ENCODE assay signal across 9 mouse cellular contexts in the genomic region with DNA sequence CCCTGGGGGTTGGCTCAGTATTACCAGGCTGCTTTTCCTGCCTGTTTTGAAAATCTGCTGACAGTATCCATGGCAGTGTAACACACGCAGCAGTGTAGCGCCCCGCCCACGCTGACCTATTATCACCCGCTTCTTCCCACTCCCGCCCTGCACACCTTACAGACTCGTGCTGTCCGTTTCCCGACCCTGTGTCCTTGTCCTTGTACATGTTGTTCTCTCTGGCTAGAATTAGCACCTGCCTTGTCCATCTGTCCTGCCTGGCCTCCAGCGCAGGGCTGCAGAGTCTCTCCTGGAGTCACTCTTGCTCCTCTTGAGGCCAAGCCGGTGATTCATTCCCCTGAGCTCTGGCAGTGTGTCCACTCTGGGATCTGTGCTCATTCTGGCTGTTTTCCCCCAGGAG. TPM values are rescaled to one million over a fixed set of nuclear protein-coding genes. Genes with fewer than 3 reads are reported as not detected.
DNase-seq lines count a peak whose midpoint lies in the region; ATAC-seq lines count a peak whose summit lies in the region.
"Had no signal": no experiment of that assay in that cellular context is flagged by ENCODE, and none has a peak within 500 bp of the region (broad histone marks: within the 10 kb centered on the region; RNA-seq: fewer than 3 reads in every experiment).

No protein-coding gene starts in this region.

- DNase-seq in cerebellum, postnatal 36 days = peak; percentile 73 to 87
- DNase-seq in kidney, postnatal 4 days = peak; percentile 24 to 46
- DNase-seq in testis, postnatal 10 days (ENCODE audit: low spot score) = peak; percentile 66
- no peak for DNase-seq in forebrain, embryonic 14.5 days (ENCODE audit: low spot score)
- no peak for DNase-seq in neural tube, embryonic 10.5 days (ENCODE audit: extremely low spot score, low spot score)

- 0 out of 2 replicates have a peak overlapping the region, but pooled peaks have one; percentile 43 for H3K9ac ChIP-seq in neural tube, embryonic 13.5 days
- H3K9ac ChIP-seq in neural tube, embryonic 15.5 days (replicated peaks) = no peak overlapping the region
- H3K9ac ChIP-seq in heart, embryonic 13.5 days = peak overlapping the region; percentile 72
- H3K9ac ChIP-seq in forebrain, embryonic 14.5 days (ENCODE audit: low read length) = no peak overlapping the region; the same call in 1 of the 2 replicates
- H3K9ac ChIP-seq: limb, embryonic 12.5 days had no signal

- peaks cover 39% of the 10 kb centered on the region for H3K4me1 ChIP-seq in neural tube, embryonic 13.5 days (replicated peaks)
- H3K4me1 ChIP-seq in neural tube, embryonic 15.5 days = peaks cover 36% of the 10 kb centered on the region
- peaks cover 63% of the 10 kb centered on the region for H3K4me1 ChIP-seq in heart, embryonic 13.5 days
- peaks cover 8% of the 10 kb centered on the region for H3K4me1 ChIP-seq in forebrain, embryonic 14.5 days (ENCODE audit: control insufficient read depth, insufficient read depth, low read length)

- H3K27ac ChIP-seq in neural tube, embryonic 13.5 days (replicated peaks) = 0 out of 2 replicates have a peak overlapping the region, but pooled peaks have one; percentile 1
- H3K27ac ChIP-seq in neural tube, embryonic 15.5 days (replicated peaks) = no peak overlapping the region
- H3K27ac ChIP-seq in heart, embryonic 13.5 days (replicated peaks) = peak overlapping the region; percentile 92
- no peak overlapping the region for H3K27ac ChIP-seq in forebrain, embryonic 14.5 days (ENCODE audit: low read depth, low read length)
- H3K27ac ChIP-seq: limb, embryonic 12.5 days had no signal

- no peak overlapping the region for H3K4me3 ChIP-seq in neural tube, embryonic 13.5 days
- no peak overlapping the region for H3K4me3 ChIP-seq in neural tube, embryonic 15.5 days (replicated peaks)
- H3K4me3 ChIP-seq in heart, embryonic 13.5 days = peak overlapping the region; percentile 20
- no peak overlapping the region for H3K4me3 ChIP-seq in forebrain, embryonic 14.5 days (ENCODE audit: low read depth, low read length)
- H3K4me3 ChIP-seq: limb, embryonic 12.5 days had no signal

- H3K36me3 ChIP-seq in neural tube, embryonic 13.5 days = 0 out of 2 replicates have a peak, but pooled peaks cover 3% of the 10 kb centered on the region
- no peaks in the 10 kb centered on the region; the same call in 1 of the 2 replicates for H3K36me3 ChIP-seq in neural tube, embryonic 15.5 days
- peaks cover 18% of the 10 kb centered on the region for H3K36me3 ChIP-seq in heart, embryonic 13.5 days
- H3K36me3 ChIP-seq in forebrain, embryonic 14.5 days (ENCODE audit: control insufficient read depth, insufficient read depth, low read length) = no peaks in the 10 kb centered on the region

- no peaks in the 10 kb centered on the region for H3K9me3 ChIP-seq in neural tube, embryonic 13.5 days
- H3K9me3 ChIP-seq in neural tube, embryonic 15.5 days (replicated peaks) = no peaks in the 10 kb centered on the region
- H3K9me3 ChIP-seq in heart, embryonic 13.5 days = no peaks in the 10 kb centered on the region
- H3K9me3 ChIP-seq in forebrain, embryonic 14.5 days (replicated peaks; ENCODE audit: control insufficient read depth, low read length) = no peaks in the 10 kb centered on the region
- H3K9me3 ChIP-seq: limb, embryonic 12.5 days had no signal

- ATAC-seq in neural tube, embryonic 13.5 days (ENCODE audit: low read depth) = no peak
- no peak for ATAC-seq in neural tube, embryonic 15.5 days (ENCODE audit: low FRiP score)
- 0 out of 2 replicates have a peak, but pooled peaks have one; percentile 15 for ATAC-seq in heart, embryonic 13.5 days (ENCODE audit: extremely low read depth, insufficient number of reproducible peaks, low FRiP score, low TSS enrichment)
- ATAC-seq in forebrain, embryonic 14.5 days = no peak

- H3K4me2 ChIP-seq in neural tube, embryonic 13.5 days = no peak overlapping the region
- H3K4me2 ChIP-seq in neural tube, embryonic 15.5 days = no peak overlapping the region
- H3K4me2 ChIP-seq in heart, embryonic 13.5 days = peak overlapping the region; percentile 56
- no peak overlapping the region for H3K4me2 ChIP-seq in forebrain, embryonic 14.5 days (ENCODE audit: low read length)
- H3K4me2 ChIP-seq: limb, embryonic 12.5 days had no signal

- no peaks in the 10 kb centered on the region for H3K27me3 ChIP-seq in neural tube, embryonic 13.5 days
- no peaks in the 10 kb centered on the region for H3K27me3 ChIP-seq in neural tube, embryonic 15.5 days (replicated peaks)
- H3K27me3 ChIP-seq in heart, embryonic 13.5 days (replicated peaks) = no peaks in the 10 kb centered on the region
- H3K27me3 ChIP-seq in forebrain, embryonic 14.5 days (replicated peaks; ENCODE audit: control insufficient read depth, insufficient read depth, low read length) = no peaks in the 10 kb centered on the region
- H3K27me3 ChIP-seq: limb, embryonic 12.5 days had no signal

- 79% methylated on average over 11 of the region's 11 CpGs for WGBS in neural tube, embryonic 13.5 days
- WGBS in neural tube, embryonic 15.5 days = 77% methylated on average over 11 of the region's 11 CpGs
- 22% methylated on average over 11 of the region's 11 CpGs for WGBS in heart, embryonic 13.5 days
- 87% methylated on average over 11 of the region's 11 CpGs for WGBS in forebrain, embryonic 14.5 days

RNA-seq across cellular contexts. Expression of a gene that starts 5.5 kb away (rescaled TPM):
- polyA plus RNA-seq in neural tube, embryonic 13.5 days (2015; fragmentation: Nextera tagmentation; extraction: Ambion mirVana) = 86.6 and 91.8 TPM in 2 replicates
- 94.9 and 95.7 TPM in 2 replicates for polyA plus RNA-seq in neural tube, embryonic 15.5 days (2015; fragmentation: Nextera tagmentation; extraction: Ambion mirVana)
- polyA plus RNA-seq in heart, embryonic 13.5 days (2015; fragmentation: Nextera tagmentation; extraction: Ambion mirVana) = 269 and 291 TPM in 2 replicates
- 78.9 and 79.4 TPM in 2 replicates for polyA plus RNA-seq in forebrain, embryonic 14.5 days (2014; fragmentation: Nextera tagmentation; extraction: Ambion mirVana)

RNA-seq across cellular contexts. Expression of a gene that starts 15.0 kb away (rescaled TPM):
- 164 and 178 TPM in 2 replicates for polyA plus RNA-seq in neural tube, embryonic 13.5 days (2015; fragmentation: Nextera tagmentation; extraction: Ambion mirVana)
- polyA plus RNA-seq in neural tube, embryonic 15.5 days (2015; fragmentation: Nextera tagmentation; extraction: Ambion mirVana) = 169 and 174 TPM in 2 replicates
- polyA plus RNA-seq in heart, embryonic 13.5 days (2015; fragmentation: Nextera tagmentation; extraction: Ambion mirVana) = 151 and 163 TPM in 2 replicates
- 231 and 240 TPM in 2 replicates for polyA plus RNA-seq in forebrain, embryonic 14.5 days (2014; fragmentation: Nextera tagmentation; extraction: Ambion mirVana)

RNA-seq across cellular contexts. Expression of a gene that starts 22.0 kb away (rescaled TPM):
- polyA plus RNA-seq in neural tube, embryonic 13.5 days (2015; fragmentation: Nextera tagmentation; extraction: Ambion mirVana) = not detected in 2 replicates
- not detected in 2 replicates for polyA plus RNA-seq in neural tube, embryonic 15.5 days (2015; fragmentation: Nextera tagmentation; extraction: Ambion mirVana)
- not detected in 2 replicates for polyA plus RNA-seq in heart, embryonic 13.5 days (2015; fragmentation: Nextera tagmentation; extraction: Ambion mirVana)
- polyA plus RNA-seq in forebrain, embryonic 14.5 days (2014; fragmentation: Nextera tagmentation; extraction: Ambion mirVana) = not detected in 2 replicates
- polyA plus RNA-seq: limb, embryonic 12.5 days had no signal

RNA-seq across cellular contexts. Expression of a gene that starts 56.9 kb away (rescaled TPM):
- polyA plus RNA-seq in neural tube, embryonic 13.5 days (2015; fragmentation: Nextera tagmentation; extraction: Ambion mirVana) = 30.9 and 35.2 TPM in 2 replicates
- polyA plus RNA-seq in neural tube, embryonic 15.5 days (2015; fragmentation: Nextera tagmentation; extraction: Ambion mirVana) = 33.9 and 35.0 TPM in 2 replicates
- 24.6 and 28.2 TPM in 2 replicates for polyA plus RNA-seq in heart, embryonic 13.5 days (2015; fragmentation: Nextera tagmentation; extraction: Ambion mirVana)
- 47.2 and 61.2 TPM in 2 replicates for polyA plus RNA-seq in forebrain, embryonic 14.5 days (2014; fragmentation: Nextera tagmentation; extraction: Ambion mirVana)

Comparison
In these comparisons a context has a peak if more than half of its experiments do, and no peak if none do; other contexts are left out.
1. H3K27ac ChIP-seq: peak in neural tube, embryonic 13.5 days (single experiment) and heart, embryonic 13.5 days (single experiment); none in neural tube, embryonic 15.5 days (single experiment) and forebrain, embryonic 14.5 days (single experiment).
2. H3K9ac ChIP-seq: peak in neural tube, embryonic 13.5 days (single experiment) and heart, embryonic 13.5 days (single experiment); none in neural tube, embryonic 15.5 days (single experiment) and forebrain, embryonic 14.5 days (single experiment).
3. DNase-seq: peak in cerebellum, postnatal 36 days (2 of 2), kidney, postnatal 4 days (2 of 2) and testis, postnatal 10 days (single experiment); none in forebrain, embryonic 14.5 days (single experiment) and neural tube, embryonic 10.5 days (single experiment).